Mouse (Mus musculus) midbrain, embryonic 12.5 days (tissue): ENCODE measurements at regions not wholly inside any gene's neighbourhood (a gene's known extent, or its start where the extent isn't known, plus 50 kb on each side); places are given as distances from the start of the nearest gene placed in this dataset.

Experiments used
- ATAC-seq: fragments of 200-750 bp; cut with Nextera tagmentation; 2 replicates; pipeline ENCODE4 v1.8.0; 2017; ENCODE audit warnings: low read depth, moderate TSS enrichment, moderate library complexity; ENCODE audit not compliant: low FRiP score
- H3K27ac ChIP-seq: fragments of 300-500 bp; sonication (generic); replicated peaks from 2 replicates; pipeline ENCODE4 v1.5.1; 2016; ENCODE audit warnings: mild to moderate bottlenecking
- H3K27me3 ChIP-seq: fragments of 300-500 bp; sonication (generic); 2 replicates; pipeline ENCODE4 v1.6.1; 2016; ENCODE audit warnings: mild to moderate bottlenecking
- H3K36me3 ChIP-seq: fragments of 300-500 bp; sonication (generic); 2 replicates; pipeline ENCODE4 v1.6.1; 2016
- H3K4me1 ChIP-seq: fragments of 300-500 bp; sonication (generic); 2 replicates; pipeline ENCODE4 v1.6.1; 2016
- H3K4me2 ChIP-seq: fragments of 300-500 bp; sonication (generic); replicated peaks from 2 replicates; pipeline ENCODE4 v1.6.1; 2016; ENCODE audit warnings: mild to moderate bottlenecking, moderate library complexity
- H3K4me3 ChIP-seq: fragments of 300-500 bp; sonication (generic); 2 replicates; pipeline ENCODE4 v1.5.1; 2016; ENCODE audit warnings: mild to moderate bottlenecking
- H3K9ac ChIP-seq: fragments of 300-500 bp; sonication (generic); replicated peaks from 2 replicates; pipeline ENCODE4 v1.6.1; 2016; ENCODE audit warnings: mild to moderate bottlenecking, moderate library complexity
- H3K9me3 ChIP-seq: fragments of 300-500 bp; sonication (generic); 2 replicates; pipeline ENCODE4 v1.6.1; 2016; ENCODE audit warnings: mild to moderate bottlenecking
- WGBS: fragments of 180-500 bp; shearing (Covaris S2); methylation state at CpG from one replicate; pipeline ENCODE4 v1.1.7; 2016; 5-methylcytosine and 5-hydroxymethylcytosine counted together

- H3K4me3 ChIP-seq, result no peak overlapping the region
- no peaks in the 10 kb centered on the region for H3K4me1 ChIP-seq
- no peak overlapping the region for H3K4me2 ChIP-seq
- WGBS, result 91% methylated on average over 1 of the region's 1 CpGs
- no peak overlapping the region for H3K27ac ChIP-seq
- H3K9ac ChIP-seq, result no peak overlapping the region
- no peaks in the 10 kb centered on the region for H3K27me3 ChIP-seq
- H3K9me3 ChIP-seq, result no peaks in the 10 kb centered on the region
- H3K36me3 ChIP-seq, result no peaks in the 10 kb centered on the region
- no peak for ATAC-seq
These were observed 220.0 kb downstream of the Cpe start for GRCm38 (mm10) chr8:64472801-64473270.

GRCm38 (mm10) chr8:64461136-64461535 lies 231.7 kb downstream of the Cpe start:
- Histone ChIP-seq H3K4me3 (no peak overlapping the region), H3K36me3 (no peaks in the 10 kb centered on the region), H3K27ac (no peak overlapping the region), H3K4me2 (no peak overlapping the region), H3K9me3 (no peaks in the 10 kb centered on the region), H3K9ac (no peak overlapping the region), H3K27me3 (no peaks in the 10 kb centered on the region), H3K4me1 (no peaks in the 10 kb centered on the region)
- 80% methylated on average over 4 of the region's 4 CpGs for WGBS
- ATAC-seq, result no peak

- Histone ChIP-seq H3K4me1 (no peaks in the 10 kb centered on the region), H3K36me3 (no peaks in the 10 kb centered on the region), H3K4me2 (no peak overlapping the region), H3K4me3 (no peak overlapping the region), H3K27me3 (no peaks in the 10 kb centered on the region), H3K9ac (no peak overlapping the region), H3K27ac (no peak overlapping the region), H3K9me3 (no peaks in the 10 kb centered on the region)
- 73% methylated on average over 5 of the region's 5 CpGs for WGBS
- ATAC-seq, result no peak
These were observed 235.9 kb downstream of the Cpe start for GRCm38 (mm10) chr8:64456970-64457369.

- Histone ChIP-seq H3K9me3 (no peaks in the 10 kb centered on the region), H3K9ac (no peak overlapping the region), H3K4me2 (no peak overlapping the region), H3K4me3 (no peak overlapping the region), H3K36me3 (no peaks in the 10 kb centered on the region), H3K27me3 (no peaks in the 10 kb centered on the region), H3K27ac (no peak overlapping the region), H3K4me1 (no peaks in the 10 kb centered on the region)
- no peak for ATAC-seq
- WGBS, result 75% methylated on average over 4 of the region's 4 CpGs
These were observed 238.1 kb downstream of the Cpe start for GRCm38 (mm10) chr8:64454736-64455135.

- Histone ChIP-seq H3K4me1 (no peaks in the 10 kb centered on the region), H3K36me3 (no peaks in the 10 kb centered on the region), H3K9me3 (no peaks in the 10 kb centered on the region), H3K27ac (no peak overlapping the region), H3K4me2 (no peak overlapping the region), H3K4me3 (no peak overlapping the region), H3K27me3 (no peaks in the 10 kb centered on the region), H3K9ac (no peak overlapping the region)
- WGBS, result 88% methylated on average over 3 of the region's 3 CpGs
- ATAC-seq, result no peak
These were observed 239.3 kb upstream of the Tll1 start for GRCm38 (mm10) chr8:64445366-64445765.

GRCm38 (mm10) chr8:64444429-64444828 lies 238.4 kb upstream of the Tll1 start:
- 94% methylated on average over 5 of the region's 5 CpGs for WGBS
- no peak overlapping the region for H3K9ac ChIP-seq
- H3K27me3 ChIP-seq, result no peaks in the 10 kb centered on the region
- H3K36me3 ChIP-seq, result no peaks in the 10 kb centered on the region
- no peaks in the 10 kb centered on the region for H3K4me1 ChIP-seq
- no peak overlapping the region for H3K4me3 ChIP-seq
- H3K9me3 ChIP-seq, result no peaks in the 10 kb centered on the region
- no peak overlapping the region for H3K27ac ChIP-seq
- no peak overlapping the region for H3K4me2 ChIP-seq
- no peak for ATAC-seq

GRCm38 (mm10) chr8:64438489-64438888 lies 232.4 kb upstream of the Tll1 start:
- no peaks in the 10 kb centered on the region for H3K4me1 ChIP-seq
- ATAC-seq, result no peak
- no peaks in the 10 kb centered on the region for H3K27me3 ChIP-seq
- WGBS, result 82% methylated on average over 5 of the region's 5 CpGs
- H3K9ac ChIP-seq, result no peak overlapping the region
- H3K27ac ChIP-seq, result no peak overlapping the region
- H3K36me3 ChIP-seq, result no peaks in the 10 kb centered on the region
- H3K9me3 ChIP-seq, result no peaks in the 10 kb centered on the region
- H3K4me2 ChIP-seq, result no peak overlapping the region
- no peak overlapping the region for H3K4me3 ChIP-seq

GRCm38 (mm10) chr8:64434648-64435047 lies 228.6 kb upstream of the Tll1 start:
- H3K27ac ChIP-seq, result no peak overlapping the region
- no peak for ATAC-seq
- no peak overlapping the region for H3K4me3 ChIP-seq
- no peak overlapping the region for H3K4me2 ChIP-seq
- H3K9ac ChIP-seq, result no peak overlapping the region
- H3K9me3 ChIP-seq, result no peaks in the 10 kb centered on the region
- H3K27me3 ChIP-seq, result no peaks in the 10 kb centered on the region
- no peaks in the 10 kb centered on the region for H3K4me1 ChIP-seq
- H3K36me3 ChIP-seq, result no peaks in the 10 kb centered on the region
- 81% methylated on average over 7 of the region's 7 CpGs for WGBS

- H3K4me3 ChIP-seq, result no peak overlapping the region
- no peaks in the 10 kb centered on the region for H3K9me3 ChIP-seq
- H3K4me2 ChIP-seq, result no peak overlapping the region
- 0 out of 2 replicates have a peak, but pooled peaks cover 5% of the 10 kb centered on the region for H3K27me3 ChIP-seq
- peaks cover 18% of the 10 kb centered on the region for H3K4me1 ChIP-seq
- H3K27ac ChIP-seq, result no peak overlapping the region
- 0 out of 2 replicates have a peak, but pooled peaks have one; percentile 11 for ATAC-seq
- H3K9ac ChIP-seq, result no peak overlapping the region
- no peaks in the 10 kb centered on the region for H3K36me3 ChIP-seq
- 42% methylated on average over 4 of the region's 4 CpGs for whole genome bisulfite sequencing
These were observed 216.8 kb upstream of the Tll1 start for GRCm38 (mm10) chr8:64422850-64423214.

- Histone ChIP-seq H3K4me3 (no peak overlapping the region), H3K4me1 (peaks cover 18% of the 10 kb centered on the region), H3K9me3 (no peaks in the 10 kb centered on the region), H3K4me2 (no peak overlapping the region), H3K27me3 (0 out of 2 replicates have a peak, but pooled peaks cover 5% of the 10 kb centered on the region), H3K27ac (no peak overlapping the region; the same call in 1 of the 2 replicates), H3K9ac (no peak overlapping the region), H3K36me3 (no peaks in the 10 kb centered on the region)
- 15% methylated on average over 8 of the region's 8 CpGs for WGBS
- peak; percentile 78 for ATAC-seq
These were observed 216.3 kb upstream of the Tll1 start for GRCm38 (mm10) chr8:64422200-64422849.

GRCm38 (mm10) chr8:64421502-64422199 lies 215.6 kb upstream of the Tll1 start:
- no peaks in the 10 kb centered on the region for H3K9me3 ChIP-seq
- peak; percentile 45 for ATAC-seq
- peaks cover 18% of the 10 kb centered on the region for H3K4me1 ChIP-seq
- no peak overlapping the region; the same call in 1 of the 2 replicates for H3K27ac ChIP-seq
- H3K9ac ChIP-seq, result no peak overlapping the region
- H3K4me2 ChIP-seq, result no peak overlapping the region
- 64% methylated on average over 6 of the region's 6 CpGs for whole genome bisulfite sequencing
- H3K27me3 ChIP-seq, result 0 out of 2 replicates have a peak, but pooled peaks cover 5% of the 10 kb centered on the region
- H3K36me3 ChIP-seq, result no peaks in the 10 kb centered on the region
- H3K4me3 ChIP-seq, result no peak overlapping the region

GRCm38 (mm10) chr8:64412488-64413188 lies 206.6 kb upstream of the Tll1 start:
- WGBS, result 55% methylated on average over 15 of the region's 15 CpGs
- Histone ChIP-seq H3K36me3 (no peaks in the 10 kb centered on the region), H3K9me3 (no peaks in the 10 kb centered on the region), H3K4me3 (no peak overlapping the region), H3K27ac (no peak overlapping the region), H3K4me2 (no peak overlapping the region), H3K4me1 (no peaks in the 10 kb centered on the region), H3K27me3 (no peaks in the 10 kb centered on the region), H3K9ac (no peak overlapping the region)
- ATAC-seq, result peak; percentile 66
